Comparison of ENCODE assay signal across 35 mouse cellular contexts in genomic region chr2:71381962-71382361, GRCm38 (mm10). TPM values are rescaled to one million over a fixed set of nuclear protein-coding genes. Genes with fewer than 3 reads are reported as not detected.
A peak's percentile ranks its signal among the peaks of the same experiment; 100 is the strongest.
DNase-seq lines count a peak whose midpoint lies in the region; ATAC-seq and TF ChIP-seq lines count a peak whose summit lies in the region.
"Had no signal": no experiment of that assay in that cellular context is flagged by ENCODE, and none has a peak within 500 bp of the region (broad histone marks: within the 10 kb centered on the region; RNA-seq: fewer than 3 reads in every experiment).

No protein-coding gene starts in this region.

- no peaks in the 10 kb centered on the region for H3K36me3 ChIP-seq in erythroblast, embryonic 14.5 days (ENCODE audit: control insufficient read depth)
- H3K36me3 ChIP-seq in ES-E14 (ENCODE audit: control insufficient read depth, insufficient read depth, low read length, poor library complexity, severe bottlenecking), result no peaks in the 10 kb centered on the region
- no peaks in the 10 kb centered on the region for H3K36me3 ChIP-seq in liver, embryonic 11.5 days (ENCODE audit: control insufficient read depth, insufficient read depth, low read length)
- H3K36me3 ChIP-seq: embryonic facial prominence, embryonic 10.5 days; embryonic facial prominence, embryonic 15.5 days; G1E; heart, embryonic 13.5 days; kidney, embryonic 15.5 days; midbrain, embryonic 10.5 days had no signal

- peak overlapping the region; percentile 4 for H3K4me3 ChIP-seq in erythroblast, embryonic 14.5 days (replicated peaks)
- peak overlapping the region; percentile 31 to 34; a peak in 3 of 4 replicates for H3K4me3 ChIP-seq in ES-E14 (ENCODE audit: insufficient read depth in 1 of 2, low read depth in 1 of 2, low read length in 2 of 2, poor library complexity in 1 of 2, severe bottlenecking in 1 of 2)
- H3K4me3 ChIP-seq in liver, embryonic 11.5 days (ENCODE audit: low read depth, low read length), result no peak overlapping the region
- H3K4me3 ChIP-seq: embryonic facial prominence, embryonic 10.5 days; embryonic facial prominence, embryonic 15.5 days; heart, adult 2 months; heart, embryonic 13.5 days; kidney, embryonic 15.5 days; left cerebral cortex, adult 2 months; midbrain, embryonic 10.5 days had no signal

- no peaks in the 10 kb centered on the region for H3K27me3 ChIP-seq in erythroblast, embryonic 14.5 days (ENCODE audit: control insufficient read depth)
- no peaks in the 10 kb centered on the region for H3K27me3 ChIP-seq in liver, embryonic 11.5 days (replicated peaks; ENCODE audit: control insufficient read depth, insufficient read depth, low read length)
- H3K27me3 ChIP-seq: embryonic facial prominence, embryonic 15.5 days; heart, embryonic 13.5 days; kidney, embryonic 15.5 days; Patski had no signal

- in situ Hi-C loops in ES-E14 (cut with MboI; ENCODE audit: low sequenced_read_pairs in 2 of 2, unreplicated experiment in 2 of 2), result no loop called here

- H3K4me1 ChIP-seq in erythroblast, embryonic 14.5 days (ENCODE audit: control insufficient read depth), result peaks cover 14% of the 10 kb centered on the region
- peaks cover 3 to 5% of the 10 kb centered on the region in 2 experiments; a peak in 2 of 4 replicates for H3K4me1 ChIP-seq in ES-E14 (ENCODE audit: control insufficient read depth in 2 of 2, insufficient read depth in 2 of 2, low read length in 2 of 2, poor library complexity in 1 of 2)
- H3K4me1 ChIP-seq in liver, embryonic 11.5 days (replicated peaks; ENCODE audit: control insufficient read depth, insufficient read depth, low read length), result no peaks in the 10 kb centered on the region
- H3K4me1 ChIP-seq: embryonic facial prominence, embryonic 15.5 days; heart, embryonic 13.5 days; kidney, embryonic 15.5 days; midbrain, embryonic 10.5 days had no signal

- H3K9ac ChIP-seq in ES-E14 (ENCODE audit: insufficient read depth, low read depth, low read length, poor library complexity, severe bottlenecking), result peak overlapping the region; percentile 80
- no peak overlapping the region for H3K9ac ChIP-seq in liver, embryonic 11.5 days (ENCODE audit: low read depth, low read length)
- H3K9ac ChIP-seq: embryonic facial prominence, embryonic 15.5 days; heart, embryonic 13.5 days; hindbrain, embryonic 14.5 days; kidney, embryonic 15.5 days had no signal

- no peak overlapping the region for H3K4me2 ChIP-seq in liver, embryonic 11.5 days
- H3K4me2 ChIP-seq: embryonic facial prominence, embryonic 15.5 days; heart, embryonic 13.5 days; hindbrain, embryonic 14.5 days; kidney, embryonic 15.5 days had no signal

- no peaks in the 10 kb centered on the region for H3K9me3 ChIP-seq in erythroblast, embryonic 14.5 days (ENCODE audit: control insufficient read depth, low read length)
- no peaks in the 10 kb centered on the region for H3K9me3 ChIP-seq in ES-E14 (ENCODE audit: control insufficient read depth, insufficient read depth, low read depth, low read length)
- no peaks in the 10 kb centered on the region for H3K9me3 ChIP-seq in liver, embryonic 11.5 days (ENCODE audit: control insufficient read depth, low read length)
- H3K9me3 ChIP-seq: embryonic facial prominence, embryonic 10.5 days; embryonic facial prominence, embryonic 15.5 days; G1E; heart, embryonic 13.5 days; kidney, embryonic 15.5 days; midbrain, embryonic 10.5 days had no signal

- WGBS in liver, embryonic 11.5 days, result 55% methylated on average over 4 of the region's 4 CpGs

- no peak for DNase-seq in ES-E14 (ENCODE audit: low read depth, low spot score)
- no peak for DNase-seq in liver, embryonic 11.5 days (ENCODE audit: low spot score)
- peak; percentile 18 for DNase-seq in yolk sac, embryonic 10.5 days (ENCODE audit: low spot score)
- DNase-seq in right cerebral cortex, postnatal 14 days, result no peak
- DNase-seq in lung, postnatal 25 days (ENCODE audit: low spot score), result no peak
- DNase-seq: adrenal gland, adult 2 months; adrenal gland, postnatal 36 days; cerebellum, adult 2 months; cerebellum, postnatal 25 days; gastrocnemius, postnatal 25 days; heart, adult 2 months; heart, postnatal 10 days; kidney, adult 11 months; kidney, postnatal 25 days; left cerebral cortex, postnatal 4 days; lung, adult 18-20 months; thymus, adult 18-20 months; thymus, postnatal 25 days had no signal

- H3K27ac ChIP-seq in ES-E14 (ENCODE audit: insufficient read depth, low read depth, low read length, poor library complexity, severe bottlenecking), result peak overlapping the region; percentile 66
- H3K27ac ChIP-seq in liver, embryonic 11.5 days (ENCODE audit: low read depth, low read length), result no peak overlapping the region
- H3K27ac ChIP-seq: embryonic facial prominence, embryonic 10.5 days; embryonic facial prominence, embryonic 15.5 days; heart, adult 2 months; heart, embryonic 13.5 days; hindbrain, embryonic 14.5 days; kidney, embryonic 15.5 days; left cerebral cortex, adult 2 months; midbrain, embryonic 10.5 days; stomach, postnatal 0 days had no signal

- ATAC-seq in erythroblast, adult 5-6 weeks (replicated peaks; ENCODE audit: low FRiP score, poor library complexity, severe bottlenecking), result no peak
- ATAC-seq in liver, embryonic 11.5 days (replicated peaks; ENCODE audit: low FRiP score), result 0 out of 2 replicates have a peak, but pooled peaks have one; percentile 47
- ATAC-seq in megakaryocyte, adult 5-6 weeks (ENCODE audit: poor library complexity, severe bottlenecking), result no peak
- ATAC-seq: activated CD4-positive, CD25-positive, alpha-beta regulatory T cell, adult 4 months; forebrain, embryonic 14.5 days; lung, postnatal 0 days; midbrain, embryonic 16.5 days; Patski had no signal

TF ChIP-seq in ES-E14, 5 proteins besides CTCF, POLR2A, EP300 and RAD21:
- peak; percentile 53; the same call in 1 of the 2 replicates for TF ChIP-seq MAFK (IDR thresholded peaks at IDR 0.05; ENCODE audit: insufficient read depth, low read depth, low read length)
- no peak for TF ChIP-seq ZC3H11A (IDR thresholded peaks at IDR 0.05; ENCODE audit: borderline replicate concordance, low read depth, low read length)

RNA-seq across cellular contexts. Expression of gene Hat1, which starts 6.8 kb away (rescaled TPM):
- polyA plus RNA-seq in erythroblast, embryonic 14.5 days (2012), result 0.47 and 0.49 TPM in 2 replicates
- total RNA-seq in erythroblast, adult 5-6 weeks (2015; ENCODE audit: low replicate concordance), result 35.3 and 48.4 TPM in 2 replicates
- 43.7 and 65.2 TPM in 2 replicates for total RNA-seq in erythroblast, adult 5-6 weeks (2017; ENCODE audit: low replicate concordance)
- total RNA-seq in ES-E14 (2012; rRNA removed), result 210 and 242 TPM in 2 replicates
- polyA plus RNA-seq in liver, embryonic 11.5 days (2014; fragmentation: Nextera tagmentation; extraction: Ambion mirVana), result 209 and 224 TPM in 2 replicates
- 115 and 152 TPM in 2 replicates for total RNA-seq in megakaryocyte, adult 5-6 weeks (2015)
- total RNA-seq in megakaryocyte, adult 5-6 weeks (2017), result 130 and 135 TPM in 2 replicates

RNA-seq across cellular contexts. Expression of gene Slc25a12, which starts 14.4 kb away (rescaled TPM):
- polyA plus RNA-seq in erythroblast, embryonic 14.5 days (2012), result 0.78 and 1.5 TPM in 2 replicates
- total RNA-seq in erythroblast, adult 5-6 weeks (2015; ENCODE audit: low replicate concordance), result 5.8 and 11.5 TPM in 2 replicates
- 11.6 and 13.2 TPM in 2 replicates for total RNA-seq in erythroblast, adult 5-6 weeks (2017; ENCODE audit: low replicate concordance)
- 42.6 and 44.2 TPM in 2 replicates for total RNA-seq in ES-E14 (2012; rRNA removed)
- polyA plus RNA-seq in liver, embryonic 11.5 days (2014; fragmentation: Nextera tagmentation; extraction: Ambion mirVana), result 35.9 and 45.8 TPM in 2 replicates
- 39.7 and 45.8 TPM in 2 replicates for total RNA-seq in megakaryocyte, adult 5-6 weeks (2015)
- total RNA-seq in megakaryocyte, adult 5-6 weeks (2017), result 36.8 and 44.4 TPM in 2 replicates
